Mouse (Mus musculus): ENCODE data around the gene Mob2. TPM values are rescaled to one million over a fixed set of nuclear protein-coding genes. Genes with fewer than 3 reads are reported as not detected.

Mob2 gene
- polyA plus RNA-seq (2014; fragmentation: Nextera tagmentation; extraction: Ambion mirVana) = 46.4 and 50.2 TPM in 2 replicates

GRCm38 (mm10) chr7:142060931-142061565, at the start of gene Mob2:
Gene Mob2 (minus strand): TSS chr7:142061065.
- H3K27me3 ChIP-seq (ENCODE audit: control insufficient read depth, insufficient read depth, low read length) = no peaks in the 10 kb centered on the region
- ATAC-seq (ENCODE audit: low FRiP score) (peak; percentile 96), DNase-seq (ENCODE audit: low spot score) (peak; percentile 89)
- peaks cover 18% of the 10 kb centered on the region for H3K4me1 ChIP-seq (replicated peaks; ENCODE audit: control insufficient read depth, insufficient read depth, low read length)
- H3K9me3 ChIP-seq (ENCODE audit: control insufficient read depth, low read length) = no peaks in the 10 kb centered on the region
- peak within 1 kb of the TSS; percentile 86 for H3K4me3 ChIP-seq (replicated peaks; ENCODE audit: low read length)
- no peaks in the 10 kb centered on the region; the same call in 1 of the 2 replicates for H3K36me3 ChIP-seq (replicated peaks; ENCODE audit: control insufficient read depth, insufficient read depth)
- WGBS = under 1% methylated on average over 49 of the region's 49 CpGs
- peak within 1 kb of the TSS; percentile 66 for H3K27ac ChIP-seq
- H3K9ac ChIP-seq = peak within 1 kb of the TSS; percentile 83
- peak within 1 kb of the TSS; percentile 94 for H3K4me2 ChIP-seq (replicated peaks)

- 59% methylated on average over 5 of the region's 5 CpGs for WGBS
- Histone ChIP-seq H3K4me1 (replicated peaks; ENCODE audit: control insufficient read depth, insufficient read depth, low read length) (no peaks in the 10 kb centered on the region), H3K9me3 (ENCODE audit: control insufficient read depth, low read length) (no peaks in the 10 kb centered on the region), H3K4me2 (replicated peaks) (no peak overlapping the region), H3K9ac (no peak overlapping the region), H3K27ac (no peak overlapping the region), H3K36me3 (replicated peaks; ENCODE audit: control insufficient read depth, insufficient read depth) (no peaks in the 10 kb centered on the region), H3K27me3 (ENCODE audit: control insufficient read depth, insufficient read depth, low read length) (no peaks in the 10 kb centered on the region), H3K4me3 (replicated peaks; ENCODE audit: low read length) (no peak overlapping the region)
- DNase-seq (ENCODE audit: low spot score) (no peak), ATAC-seq (ENCODE audit: low FRiP score) (no peak)
Measured at GRCm38 (mm10) chr7:142104747-142105146, 43.9 kb upstream of the Mob2 start.

- ATAC-seq (ENCODE audit: low FRiP score) = peak; percentile 73
- Histone ChIP-seq H3K4me2 (replicated peaks) (peak overlapping the region; percentile 18; the same call in 1 of the 2 replicates), H3K4me1 (replicated peaks; ENCODE audit: control insufficient read depth, insufficient read depth, low read length) (peaks cover 21% of the 10 kb centered on the region), H3K36me3 (replicated peaks; ENCODE audit: control insufficient read depth, insufficient read depth) (no peaks in the 10 kb centered on the region), H3K4me3 (replicated peaks; ENCODE audit: low read length) (no peak overlapping the region), H3K27me3 (ENCODE audit: control insufficient read depth, insufficient read depth, low read length) (peaks cover 6% of the 10 kb centered on the region; the same call in 1 of the 2 replicates), H3K27ac (no peak overlapping the region), H3K9ac (0 out of 2 replicates have a peak overlapping the region, but pooled peaks have one; percentile 12), H3K9me3 (ENCODE audit: control insufficient read depth, low read length) (no peaks in the 10 kb centered on the region)
- WGBS = 11% methylated on average over 9 of the region's 9 CpGs
- DNase-seq (ENCODE audit: low spot score) = peak; percentile 87
Measured at GRCm38 (mm10) chr7:142097776-142098175, 36.9 kb upstream of the Mob2 start.

GRCm38 (mm10) chr7:142096701-142097100, 35.8 kb upstream of the Mob2 start:
- H3K36me3 ChIP-seq (replicated peaks; ENCODE audit: control insufficient read depth, insufficient read depth) = no peaks in the 10 kb centered on the region
- H3K9me3 ChIP-seq (ENCODE audit: control insufficient read depth, low read length) = no peaks in the 10 kb centered on the region
- ATAC-seq (ENCODE audit: low FRiP score) (no peak), DNase-seq (ENCODE audit: low spot score) (no peak)
- peaks cover 6% of the 10 kb centered on the region; the same call in 1 of the 2 replicates for H3K27me3 ChIP-seq (ENCODE audit: control insufficient read depth, insufficient read depth, low read length)
- peak overlapping the region; percentile 72 for H3K4me2 ChIP-seq (replicated peaks)
- WGBS = 77% methylated on average over 4 of the region's 4 CpGs
- no peak overlapping the region for H3K27ac ChIP-seq
- H3K9ac ChIP-seq = no peak overlapping the region
- peaks cover 31% of the 10 kb centered on the region for H3K4me1 ChIP-seq (replicated peaks; ENCODE audit: control insufficient read depth, insufficient read depth, low read length)
- H3K4me3 ChIP-seq (replicated peaks; ENCODE audit: low read length) = no peak overlapping the region; the same call in 1 of the 2 replicates

- ATAC-seq (ENCODE audit: low FRiP score) = peak; percentile 82
- Histone ChIP-seq H3K36me3 (replicated peaks; ENCODE audit: control insufficient read depth, insufficient read depth) (no peaks in the 10 kb centered on the region), H3K4me1 (replicated peaks; ENCODE audit: control insufficient read depth, insufficient read depth, low read length) (peaks cover 45% of the 10 kb centered on the region), H3K4me2 (replicated peaks) (peak within 1 kb of the TSS; percentile 72), H3K27me3 (ENCODE audit: control insufficient read depth, insufficient read depth, low read length) (peaks cover 6% of the 10 kb centered on the region; the same call in 1 of the 2 replicates), H3K4me3 (replicated peaks; ENCODE audit: low read length) (peak within 1 kb of the TSS; percentile 92), H3K9me3 (ENCODE audit: control insufficient read depth, low read length) (no peaks in the 10 kb centered on the region), H3K9ac (peak within 1 kb of the TSS; percentile 99), H3K27ac (peak within 1 kb of the TSS; percentile 97)
- peak; percentile 94 for DNase-seq (ENCODE audit: low spot score)
- 1% methylated on average over 44 of the region's 63 CpGs for WGBS
Measured at GRCm38 (mm10) chr7:142095183-142095931, 34.5 kb upstream of the Mob2 start, which contains the start of gene Dusp8. Gene Dusp8 (minus strand): TSS chr7:142095843.

- Histone ChIP-seq H3K4me1 (replicated peaks; ENCODE audit: control insufficient read depth, insufficient read depth, low read length) (peaks cover 53% of the 10 kb centered on the region), H3K4me2 (replicated peaks) (peak overlapping the region; percentile 72), H3K36me3 (replicated peaks; ENCODE audit: control insufficient read depth, insufficient read depth) (peaks cover 5% of the 10 kb centered on the region; the same call in 1 of the 2 replicates), H3K4me3 (replicated peaks; ENCODE audit: low read length) (peak overlapping the region; percentile 92), H3K9me3 (ENCODE audit: control insufficient read depth, low read length) (no peaks in the 10 kb centered on the region), H3K27me3 (ENCODE audit: control insufficient read depth, insufficient read depth, low read length) (peaks cover 6% of the 10 kb centered on the region; the same call in 1 of the 2 replicates), H3K9ac (peak overlapping the region; percentile 99), H3K27ac (peak overlapping the region; percentile 97)
- peak; percentile 25; the same call in 1 of the 2 replicates for ATAC-seq (ENCODE audit: low FRiP score)
- peak; percentile 59 for DNase-seq (ENCODE audit: low spot score)
- under 1% methylated on average over 81 of the region's 89 CpGs for WGBS
Measured at GRCm38 (mm10) chr7:142094301-142095143, 33.7 kb upstream of the Mob2 start.

GRCm38 (mm10) chr7:142093696-142094240, 32.9 kb upstream of the Mob2 start:
- Histone ChIP-seq H3K9ac (peak overlapping the region; percentile 99), H3K9me3 (ENCODE audit: control insufficient read depth, low read length) (no peaks in the 10 kb centered on the region), H3K4me1 (replicated peaks; ENCODE audit: control insufficient read depth, insufficient read depth, low read length) (peaks cover 61% of the 10 kb centered on the region), H3K27me3 (ENCODE audit: control insufficient read depth, insufficient read depth, low read length) (peaks cover 6% of the 10 kb centered on the region; the same call in 1 of the 2 replicates), H3K27ac (peak overlapping the region; percentile 97), H3K4me2 (replicated peaks) (peak overlapping the region; percentile 72), H3K36me3 (replicated peaks; ENCODE audit: control insufficient read depth, insufficient read depth) (peaks cover 8% of the 10 kb centered on the region; the same call in 1 of the 2 replicates), H3K4me3 (replicated peaks; ENCODE audit: low read length) (peak overlapping the region; percentile 92)
- DNase-seq (ENCODE audit: low spot score) (no peak), ATAC-seq (ENCODE audit: low FRiP score) (no peak)
- 14% methylated on average over 6 of the region's 6 CpGs for WGBS

GRCm38 (mm10) chr7:142092991-142093390, 32.1 kb upstream of the Mob2 start:
- peak overlapping the region; percentile 92 for H3K4me3 ChIP-seq (replicated peaks; ENCODE audit: low read length)
- no peak for ATAC-seq (ENCODE audit: low FRiP score)
- H3K4me1 ChIP-seq (replicated peaks; ENCODE audit: control insufficient read depth, insufficient read depth, low read length) = peaks cover 68% of the 10 kb centered on the region
- H3K4me2 ChIP-seq (replicated peaks) = peak overlapping the region; percentile 72
- DNase-seq (ENCODE audit: low spot score) = no peak
- peaks cover 6% of the 10 kb centered on the region; the same call in 1 of the 2 replicates for H3K27me3 ChIP-seq (ENCODE audit: control insufficient read depth, insufficient read depth, low read length)
- H3K36me3 ChIP-seq (replicated peaks; ENCODE audit: control insufficient read depth, insufficient read depth) = peaks cover 13% of the 10 kb centered on the region
- WGBS = 34% methylated on average over 1 of the region's 1 CpGs
- no peaks in the 10 kb centered on the region for H3K9me3 ChIP-seq (ENCODE audit: control insufficient read depth, low read length)
- H3K9ac ChIP-seq = peak overlapping the region; percentile 99
- H3K27ac ChIP-seq = peak overlapping the region; percentile 97
